Mouse (Mus musculus) neural tube, embryonic 14.5 days (tissue): ENCODE results near the gene Dennd1a. TPM values are rescaled to one million over a fixed set of nuclear protein-coding genes. Genes with fewer than 3 reads are reported as not detected.

ENCODE experiments used
- ATAC-seq: fragments of 200-750 bp; cut with Nextera tagmentation; 2 replicates; pipeline ENCODE4 v1.8.0; 2017; ENCODE audit warnings: low read depth, mild to moderate bottlenecking, moderate TSS enrichment, moderate library complexity
- H3K27ac ChIP-seq: fragments of 300-500 bp; sonication (generic); 2 replicates; pipeline ENCODE4 v1.5.1; 2014; ENCODE audit warnings: low read depth, mild to moderate bottlenecking, control low read depth, low read length, moderate library complexity, mixed read lengths
- H3K27me3 ChIP-seq: fragments of 300-500 bp; sonication (generic); 2 replicates; pipeline ENCODE4 v1.6.1; 2014; ENCODE audit warnings: low read length; ENCODE audit not compliant: control insufficient read depth, insufficient read depth
- H3K36me3 ChIP-seq: fragments of 300-500 bp; sonication (generic); 2 replicates; pipeline ENCODE4 v1.6.1; 2014; ENCODE audit warnings: low read length, mixed read lengths; ENCODE audit not compliant: control insufficient read depth, insufficient read depth
- H3K4me1 ChIP-seq: fragments of 300-500 bp; sonication (generic); 2 replicates; pipeline ENCODE4 v1.6.1; 2014; ENCODE audit warnings: low read length; ENCODE audit not compliant: control insufficient read depth, insufficient read depth
- H3K4me2 ChIP-seq: fragments of 300-500 bp; sonication (generic); 2 replicates; pipeline ENCODE4 v1.6.1; 2014; ENCODE audit warnings: mild to moderate bottlenecking, low read depth, low read length, control low read depth
- H3K4me3 ChIP-seq: fragments of 300-500 bp; sonication (generic); 2 replicates; pipeline ENCODE4 v1.5.1; 2014; ENCODE audit warnings: low read depth, low read length, control low read depth, mixed read lengths
- H3K9ac ChIP-seq: fragments of 300-500 bp; sonication (generic); replicated peaks from 2 replicates; pipeline ENCODE4 v1.6.1; 2014; ENCODE audit warnings: low read depth, mild to moderate bottlenecking, control low read depth, low read length, mixed read lengths
- H3K9me3 ChIP-seq: fragments of 300-500 bp; sonication (generic); 2 replicates; pipeline ENCODE4 v1.6.1; 2016; ENCODE audit warnings: low read length; ENCODE audit not compliant: control insufficient read depth
- WGBS: fragments of 180-500 bp; shearing (Covaris S2); extraction: QIAGEN DNeasy Blood & Tissue Kit; methylation state at CpG from one replicate; pipeline ENCODE4 v1.1.7; 2014; 5-methylcytosine and 5-hydroxymethylcytosine counted together
- polyA plus RNA-seq: library from polyadenylated mRNA; unstranded; fragments of >200 nt; fragmentation: Nextera tagmentation; extraction: Ambion mirVana; gene quantifications from 2 replicates; pipeline ENCODE4 v1.2.1, GENCODE M21; 2014

Gene Dennd1a
- polyA plus RNA-seq, 1 experiment from 2014 or later: 17.8 TPM

- no peak for ATAC-seq
- no peak overlapping the region for H3K4me3 ChIP-seq
- H3K9me3 ChIP-seq: no peaks in the 10 kb centered on the region
- no peak overlapping the region for H3K9ac ChIP-seq
- no peak overlapping the region for H3K27ac ChIP-seq
- 98% methylated on average over 2 of the region's 2 CpGs for WGBS
- no peaks in the 10 kb centered on the region for H3K36me3 ChIP-seq
- no peak overlapping the region for H3K4me2 ChIP-seq
- H3K27me3 ChIP-seq: peaks cover 8% of the 10 kb centered on the region
- no peaks in the 10 kb centered on the region for H3K4me1 ChIP-seq
Measured at GRCm38 (mm10) chr2:38219666-38220065, 67.5 kb downstream of the Dennd1a start.

GRCm38 (mm10) chr2:38213041-38213440 is 74.1 kb downstream of the Dennd1a start:
- no peaks in the 10 kb centered on the region for H3K4me1 ChIP-seq
- no peak overlapping the region for H3K9ac ChIP-seq
- no peak overlapping the region for H3K4me3 ChIP-seq
- no peak for ATAC-seq
- H3K36me3 ChIP-seq: no peaks in the 10 kb centered on the region
- no peaks in the 10 kb centered on the region for H3K9me3 ChIP-seq
- no peak overlapping the region for H3K27ac ChIP-seq
- H3K27me3 ChIP-seq: no peaks in the 10 kb centered on the region
- no peak overlapping the region for H3K4me2 ChIP-seq
- 89% methylated on average over 1 of the region's 1 CpGs for WGBS

- Histone ChIP-seq H3K4me1 (no peaks in the 10 kb centered on the region), H3K4me3 (no peak overlapping the region), H3K4me2 (no peak overlapping the region), H3K27me3 (no peaks in the 10 kb centered on the region), H3K27ac (no peak overlapping the region), H3K36me3 (no peaks in the 10 kb centered on the region), H3K9me3 (no peaks in the 10 kb centered on the region), H3K9ac (no peak overlapping the region)
- ATAC-seq: no peak
- 97% methylated on average over 2 of the region's 2 CpGs for WGBS
Measured at GRCm38 (mm10) chr2:38211426-38211825, 75.8 kb downstream of the Dennd1a start.

- no peaks in the 10 kb centered on the region for H3K9me3 ChIP-seq
- H3K36me3 ChIP-seq: no peaks in the 10 kb centered on the region
- H3K4me1 ChIP-seq: no peaks in the 10 kb centered on the region
- WGBS: 95% methylated on average over 1 of the region's 1 CpGs
- no peak overlapping the region for H3K4me2 ChIP-seq
- no peaks in the 10 kb centered on the region for H3K27me3 ChIP-seq
- no peak overlapping the region for H3K4me3 ChIP-seq
- H3K27ac ChIP-seq: no peak overlapping the region
- no peak overlapping the region for H3K9ac ChIP-seq
- no peak for ATAC-seq
Measured at GRCm38 (mm10) chr2:38207752-38208151, 79.4 kb downstream of the Dennd1a start.

GRCm38 (mm10) chr2:38205281-38205680 is 81.9 kb downstream of the Dennd1a start:
- no peak for ATAC-seq
- no peak overlapping the region for H3K4me3 ChIP-seq
- H3K9ac ChIP-seq: no peak overlapping the region
- H3K36me3 ChIP-seq: no peaks in the 10 kb centered on the region
- H3K9me3 ChIP-seq: no peaks in the 10 kb centered on the region
- no peaks in the 10 kb centered on the region for H3K27me3 ChIP-seq
- no peak overlapping the region for H3K4me2 ChIP-seq
- H3K27ac ChIP-seq: no peak overlapping the region
- WGBS: 82% methylated on average over 5 of the region's 5 CpGs
- no peaks in the 10 kb centered on the region for H3K4me1 ChIP-seq

- H3K27ac ChIP-seq: no peak overlapping the region
- no peak overlapping the region for H3K4me3 ChIP-seq
- H3K4me2 ChIP-seq: no peak overlapping the region
- H3K9ac ChIP-seq: no peak overlapping the region
- no peaks in the 10 kb centered on the region for H3K27me3 ChIP-seq
- WGBS: 73% methylated on average over 2 of the region's 2 CpGs
- no peak for ATAC-seq
- no peaks in the 10 kb centered on the region for H3K36me3 ChIP-seq
- H3K9me3 ChIP-seq: no peaks in the 10 kb centered on the region
- no peaks in the 10 kb centered on the region for H3K4me1 ChIP-seq
Measured at GRCm38 (mm10) chr2:38204696-38205095, 82.5 kb downstream of the Dennd1a start.

- WGBS: 88% methylated on average over 1 of the region's 1 CpGs
Measured at GRCm38 (mm10) chr2:38198072-38198471, 89.1 kb downstream of the Dennd1a start.

GRCm38 (mm10) chr2:38196199-38197060 is 90.8 kb downstream of the Dennd1a start:
- H3K4me3 ChIP-seq: no peak overlapping the region

More at GRCm38 (mm10) chr2:38198072-38198471, 89.1 kb downstream of the Dennd1a start:
- Histone ChIP-seq H3K27ac (no peak overlapping the region), H3K4me1 (no peaks in the 10 kb centered on the region), H3K27me3 (no peaks in the 10 kb centered on the region), H3K9me3 (no peaks in the 10 kb centered on the region), H3K36me3 (no peaks in the 10 kb centered on the region), H3K4me3 (no peak overlapping the region), H3K4me2 (no peak overlapping the region), H3K9ac (no peak overlapping the region)
- ATAC-seq: no peak

GRCm38 (mm10) chr2:38192007-38192406 is 95.2 kb downstream of the Dennd1a start:
- Histone ChIP-seq H3K27ac (no peak overlapping the region), H3K4me3 (no peak overlapping the region), H3K9ac (no peak overlapping the region), H3K27me3 (no peaks in the 10 kb centered on the region), H3K36me3 (no peaks in the 10 kb centered on the region), H3K9me3 (no peaks in the 10 kb centered on the region), H3K4me1 (no peaks in the 10 kb centered on the region), H3K4me2 (no peak overlapping the region)
- ATAC-seq: no peak
- WGBS: 91% methylated on average over 1 of the region's 1 CpGs

More at GRCm38 (mm10) chr2:38196199-38197060, 90.8 kb downstream of the Dennd1a start:
- Histone ChIP-seq H3K9ac (no peak overlapping the region), H3K27me3 (no peaks in the 10 kb centered on the region), H3K4me1 (no peaks in the 10 kb centered on the region), H3K9me3 (no peaks in the 10 kb centered on the region), H3K4me2 (no peak overlapping the region), H3K36me3 (no peaks in the 10 kb centered on the region), H3K27ac (no peak overlapping the region)
- peak; percentile 51; the same call in 1 of the 2 replicates for ATAC-seq
- whole genome bisulfite sequencing: 50% methylated on average over 9 of the region's 9 CpGs
